Mouse (Mus musculus): ENCODE data around the gene Dap. TPM values are rescaled to one million over a fixed set of nuclear protein-coding genes. Genes with fewer than 3 reads are reported as not detected.

Dap gene
- polyA plus RNA-seq, 1 experiment from 2014 or later, result 132 TPM

- WGBS, result 8% methylated on average over 3 of the region's 3 CpGs
- Histone ChIP-seq H3K27ac (replicated peaks; ENCODE audit: low read depth, low read length) (no peak overlapping the region), H3K36me3 (ENCODE audit: control insufficient read depth, insufficient read depth, low read length) (no peaks in the 10 kb centered on the region), H3K4me1 (ENCODE audit: control insufficient read depth, insufficient read depth, low read length) (peaks cover 9% of the 10 kb centered on the region; the same call in 1 of the 2 replicates), H3K27me3 (replicated peaks; ENCODE audit: control insufficient read depth, insufficient read depth, low read length) (peaks cover 28% of the 10 kb centered on the region), H3K9me3 (ENCODE audit: control insufficient read depth, low read length) (no peaks in the 10 kb centered on the region), H3K9ac (ENCODE audit: low read depth, low read length) (no peak overlapping the region), H3K4me3 (ENCODE audit: low read depth, low read length) (no peak overlapping the region), H3K4me2 (ENCODE audit: low read depth, low read length) (no peak overlapping the region)
- ATAC-seq (ENCODE audit: low read depth) (peak; percentile 58; the same call in 1 of the 2 replicates), DNase-seq (ENCODE audit: low spot score) (peak; percentile 34)
Observed at GRCm38 (mm10) chr15:31292627-31293026, 68.5 kb downstream of the Dap start.

- H3K4me3 ChIP-seq (ENCODE audit: low read depth, low read length), result no peak overlapping the region
- H3K27me3 ChIP-seq (replicated peaks; ENCODE audit: control insufficient read depth, insufficient read depth, low read length), result peaks cover 44% of the 10 kb centered on the region
Observed at GRCm38 (mm10) chr15:31294311-31294710, 70.2 kb downstream of the Dap start.

GRCm38 (mm10) chr15:31296882-31297776 is 73.0 kb downstream of the Dap start:
- DNase-seq (ENCODE audit: low spot score) (no peak), ATAC-seq (ENCODE audit: low read depth) (no peak)
- no peak overlapping the region for H3K27ac ChIP-seq (replicated peaks; ENCODE audit: low read depth, low read length)
- H3K4me2 ChIP-seq (ENCODE audit: low read depth, low read length), result peak overlapping the region; percentile 49
- H3K9ac ChIP-seq (ENCODE audit: low read depth, low read length), result peak overlapping the region; percentile 12; the same call in 1 of the 2 replicates
- H3K27me3 ChIP-seq (replicated peaks; ENCODE audit: control insufficient read depth, insufficient read depth, low read length), result peaks cover 44% of the 10 kb centered on the region
- peaks cover 9% of the 10 kb centered on the region; the same call in 1 of the 2 replicates for H3K4me1 ChIP-seq (ENCODE audit: control insufficient read depth, insufficient read depth, low read length)
- H3K36me3 ChIP-seq (ENCODE audit: control insufficient read depth, insufficient read depth, low read length), result no peaks in the 10 kb centered on the region
- H3K4me3 ChIP-seq (ENCODE audit: low read depth, low read length), result peak overlapping the region; percentile 31
- 6% methylated on average over 40 of the region's 40 CpGs for whole genome bisulfite sequencing
- no peaks in the 10 kb centered on the region for H3K9me3 ChIP-seq (ENCODE audit: control insufficient read depth, low read length)

More at GRCm38 (mm10) chr15:31294311-31294710, 70.2 kb downstream of the Dap start:
- Histone ChIP-seq H3K36me3 (ENCODE audit: control insufficient read depth, insufficient read depth, low read length) (no peaks in the 10 kb centered on the region), H3K4me2 (ENCODE audit: low read depth, low read length) (no peak overlapping the region), H3K27ac (replicated peaks; ENCODE audit: low read depth, low read length) (no peak overlapping the region), H3K9me3 (ENCODE audit: control insufficient read depth, low read length) (no peaks in the 10 kb centered on the region), H3K4me1 (ENCODE audit: control insufficient read depth, insufficient read depth, low read length) (peaks cover 9% of the 10 kb centered on the region; the same call in 1 of the 2 replicates), H3K9ac (ENCODE audit: low read depth, low read length) (no peak overlapping the region)
- ATAC-seq (ENCODE audit: low read depth) (no peak), DNase-seq (ENCODE audit: low spot score) (no peak)
- whole genome bisulfite sequencing, result 13% methylated on average over 2 of the region's 2 CpGs

- H3K27me3 ChIP-seq (replicated peaks; ENCODE audit: control insufficient read depth, insufficient read depth, low read length), result peaks cover 44% of the 10 kb centered on the region
- H3K27ac ChIP-seq (replicated peaks; ENCODE audit: low read depth, low read length), result no peak overlapping the region
- H3K9me3 ChIP-seq (ENCODE audit: control insufficient read depth, low read length), result no peaks in the 10 kb centered on the region
- peak overlapping the region; percentile 49 for H3K4me2 ChIP-seq (ENCODE audit: low read depth, low read length)
- peak overlapping the region; percentile 31; the same call in 1 of the 2 replicates for H3K4me3 ChIP-seq (ENCODE audit: low read depth, low read length)
- H3K36me3 ChIP-seq (ENCODE audit: control insufficient read depth, insufficient read depth, low read length), result no peaks in the 10 kb centered on the region
- no peak for DNase-seq (ENCODE audit: low spot score)
- ATAC-seq (ENCODE audit: low read depth), result no peak
- peaks cover 6% of the 10 kb centered on the region; the same call in 1 of the 2 replicates for H3K4me1 ChIP-seq (ENCODE audit: control insufficient read depth, insufficient read depth, low read length)
- WGBS, result 26% methylated on average over 13 of the region's 13 CpGs
- no peak overlapping the region for H3K9ac ChIP-seq (ENCODE audit: low read depth, low read length)
Observed at GRCm38 (mm10) chr15:31297777-31298137, 73.6 kb downstream of the Dap start.

GRCm38 (mm10) chr15:31299258-31299917 is 75.3 kb downstream of the Dap start:
- Histone ChIP-seq H3K9ac (ENCODE audit: low read depth, low read length) (no peak overlapping the region), H3K9me3 (ENCODE audit: control insufficient read depth, low read length) (no peaks in the 10 kb centered on the region), H3K36me3 (ENCODE audit: control insufficient read depth, insufficient read depth, low read length) (no peaks in the 10 kb centered on the region), H3K27me3 (replicated peaks; ENCODE audit: control insufficient read depth, insufficient read depth, low read length) (peaks cover 44% of the 10 kb centered on the region), H3K4me3 (ENCODE audit: low read depth, low read length) (no peak overlapping the region), H3K27ac (replicated peaks; ENCODE audit: low read depth, low read length) (no peak overlapping the region), H3K4me2 (ENCODE audit: low read depth, low read length) (no peak overlapping the region), H3K4me1 (ENCODE audit: control insufficient read depth, insufficient read depth, low read length) (peaks cover 6% of the 10 kb centered on the region; the same call in 1 of the 2 replicates)
- DNase-seq (ENCODE audit: low spot score) (no peak), ATAC-seq (ENCODE audit: low read depth) (no peak)
- WGBS, result 54% methylated on average over 6 of the region's 6 CpGs

- Histone ChIP-seq H3K4me1 (ENCODE audit: control insufficient read depth, insufficient read depth, low read length) (0 out of 2 replicates have a peak, but pooled peaks cover 2% of the 10 kb centered on the region), H3K9ac (ENCODE audit: low read depth, low read length) (no peak overlapping the region), H3K4me3 (ENCODE audit: low read depth, low read length) (no peak overlapping the region), H3K36me3 (ENCODE audit: control insufficient read depth, insufficient read depth, low read length) (no peaks in the 10 kb centered on the region), H3K27ac (replicated peaks; ENCODE audit: low read depth, low read length) (no peak overlapping the region), H3K27me3 (replicated peaks; ENCODE audit: control insufficient read depth, insufficient read depth, low read length) (peaks cover 18% of the 10 kb centered on the region), H3K9me3 (ENCODE audit: control insufficient read depth, low read length) (no peaks in the 10 kb centered on the region), H3K4me2 (ENCODE audit: low read depth, low read length) (no peak overlapping the region)
- no peak for ATAC-seq (ENCODE audit: low read depth)
- DNase-seq (ENCODE audit: low spot score), result no peak
- WGBS, result 40% methylated on average over 12 of the region's 12 CpGs
Observed at GRCm38 (mm10) chr15:31302293-31302990, 78.3 kb downstream of the Dap start.

GRCm38 (mm10) chr15:31304302-31304701 is 80.2 kb downstream of the Dap start:
- H3K9ac ChIP-seq (ENCODE audit: low read depth, low read length), result no peak overlapping the region
- 0 out of 2 replicates have a peak, but pooled peaks cover under 1% of the 10 kb centered on the region for H3K27me3 ChIP-seq (replicated peaks; ENCODE audit: control insufficient read depth, insufficient read depth, low read length)
- H3K4me2 ChIP-seq (ENCODE audit: low read depth, low read length), result no peak overlapping the region
- ATAC-seq (ENCODE audit: low read depth) (no peak), DNase-seq (ENCODE audit: low spot score) (no peak)
- H3K36me3 ChIP-seq (ENCODE audit: control insufficient read depth, insufficient read depth, low read length), result no peaks in the 10 kb centered on the region
- no peak overlapping the region for H3K4me3 ChIP-seq (ENCODE audit: low read depth, low read length)
- no peaks in the 10 kb centered on the region for H3K9me3 ChIP-seq (ENCODE audit: control insufficient read depth, low read length)
- H3K27ac ChIP-seq (replicated peaks; ENCODE audit: low read depth, low read length), result no peak overlapping the region
- 72% methylated on average over 3 of the region's 3 CpGs for WGBS
- 0 out of 2 replicates have a peak, but pooled peaks cover 2% of the 10 kb centered on the region for H3K4me1 ChIP-seq (ENCODE audit: control insufficient read depth, insufficient read depth, low read length)

- Histone ChIP-seq H3K9me3 (ENCODE audit: control insufficient read depth, low read length) (no peaks in the 10 kb centered on the region), H3K4me3 (ENCODE audit: low read depth, low read length) (no peak overlapping the region), H3K4me2 (ENCODE audit: low read depth, low read length) (no peak overlapping the region), H3K27me3 (replicated peaks; ENCODE audit: control insufficient read depth, insufficient read depth, low read length) (no peaks in the 10 kb centered on the region), H3K36me3 (ENCODE audit: control insufficient read depth, insufficient read depth, low read length) (no peaks in the 10 kb centered on the region), H3K4me1 (ENCODE audit: control insufficient read depth, insufficient read depth, low read length) (0 out of 2 replicates have a peak, but pooled peaks cover 2% of the 10 kb centered on the region), H3K27ac (replicated peaks; ENCODE audit: low read depth, low read length) (no peak overlapping the region), H3K9ac (ENCODE audit: low read depth, low read length) (no peak overlapping the region)
- DNase-seq (ENCODE audit: low spot score), result no peak
- no peak for ATAC-seq (ENCODE audit: low read depth)
- 35% methylated on average over 6 of the region's 6 CpGs for WGBS
Observed at GRCm38 (mm10) chr15:31305181-31305580, 81.1 kb downstream of the Dap start.

Measured in embryonic facial prominence, embryonic 14.5 days (tissue).